Mouse (Mus musculus) megakaryocyte, adult 5-6 weeks (primary cell): ENCODE data around the gene Ctnnb1. TPM values are rescaled to one million over a fixed set of nuclear protein-coding genes. Genes with fewer than 3 reads are reported as not detected.

Experiments used
- ATAC-seq: 2 replicates; pipeline ENCODE4 v1.8.0; 2016; ENCODE audit warnings: mild to moderate bottlenecking, inconsistent platforms; ENCODE audit not compliant: poor library complexity, severe bottlenecking
- total RNA-seq, 2 experiments: library from RNA; stranded (forward) in 1 of 2; stranded (reverse) in 1 of 2; fragments of 153-499, 151-499 nt in 1 of 2; fragments of 221-1000, 200-1000 nt in 1 of 2; gene quantifications; 2 replicates each; pipeline versions ENCODE4 v1.2.3 to v1.2.4; 2015 to 2017

The Ctnnb1 gene
- total RNA-seq, 2 experiments from 2014 or later = 305 to 393 TPM

DNA sequence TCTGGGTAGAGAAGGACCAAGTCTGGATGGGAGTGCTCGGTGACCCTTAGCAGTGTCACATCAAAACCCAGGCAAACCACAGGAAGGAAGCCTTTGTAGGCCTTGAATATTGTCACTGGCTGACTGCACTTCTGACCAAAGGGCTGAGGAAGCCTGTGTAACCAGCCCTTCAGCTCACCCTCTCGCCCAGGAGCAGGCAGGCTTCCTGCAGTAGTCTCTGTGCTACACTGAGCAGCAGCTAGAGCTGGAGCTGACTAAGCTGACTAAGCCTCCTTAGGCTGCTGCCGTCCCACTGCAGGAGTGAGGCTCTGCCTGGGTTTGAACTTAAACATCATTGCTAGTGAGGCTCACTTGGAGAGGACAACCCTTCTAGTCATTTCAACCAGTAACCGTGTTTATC, 31.6 kb downstream of the Ctnnb1 start:
- no peak for ATAC-seq

DNA sequence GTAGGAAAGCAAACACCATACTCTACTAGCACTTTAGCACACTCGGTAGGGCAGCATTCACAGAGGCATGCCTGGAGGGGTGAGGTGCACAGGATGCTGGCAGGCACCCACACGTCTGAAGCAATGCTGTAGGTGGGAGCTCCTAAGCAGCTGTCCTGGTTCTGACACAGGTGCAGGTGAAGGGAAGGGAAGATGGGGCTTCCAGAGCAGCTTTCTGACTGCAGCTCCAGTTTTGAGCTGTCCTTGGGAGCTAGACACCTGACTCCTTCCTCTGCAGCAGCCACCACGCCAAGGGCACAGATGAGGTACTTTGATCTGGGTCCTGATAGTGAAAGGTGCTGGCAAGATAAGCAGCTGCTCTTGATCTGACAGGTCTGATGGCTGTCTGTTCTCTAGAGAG, 32.5 kb downstream of the Ctnnb1 start:
- no peak for ATAC-seq

DNA sequence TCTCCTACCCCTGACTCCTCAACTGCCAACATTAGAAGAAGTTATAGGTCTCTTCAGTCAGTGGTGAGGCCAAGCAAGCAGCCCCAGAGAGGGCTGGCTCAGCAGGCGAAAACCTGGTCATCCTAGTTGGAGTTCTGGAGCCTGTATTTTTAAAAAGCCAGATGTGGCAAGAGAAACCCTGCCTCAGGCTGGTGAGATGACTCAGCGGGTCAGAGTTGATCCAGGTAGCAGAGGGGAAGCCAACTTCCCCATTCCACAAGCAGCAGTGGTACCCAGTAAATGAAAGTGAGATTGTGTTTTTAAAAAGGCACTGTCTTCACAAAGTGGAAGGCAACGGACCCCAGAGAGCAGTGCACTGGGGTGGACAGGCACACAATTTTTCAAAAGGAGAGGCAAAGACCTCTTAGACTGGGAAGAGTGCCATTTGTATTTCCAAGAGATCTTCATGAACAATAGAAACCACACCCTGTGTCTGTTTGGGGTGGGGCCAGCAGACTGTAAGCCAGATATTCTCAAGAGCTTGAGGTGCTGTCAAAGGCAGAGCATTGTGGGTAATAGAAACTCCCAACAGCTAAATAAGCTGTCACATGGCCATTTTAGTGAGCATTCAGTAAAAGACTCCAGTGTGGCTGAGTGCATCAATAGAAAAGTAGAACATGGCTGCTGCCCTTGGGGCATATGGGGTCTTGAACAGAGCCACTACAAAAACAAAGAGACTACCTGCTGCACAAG, 33.1 kb downstream of the Ctnnb1 start:
- ATAC-seq = peak; percentile 66

DNA sequence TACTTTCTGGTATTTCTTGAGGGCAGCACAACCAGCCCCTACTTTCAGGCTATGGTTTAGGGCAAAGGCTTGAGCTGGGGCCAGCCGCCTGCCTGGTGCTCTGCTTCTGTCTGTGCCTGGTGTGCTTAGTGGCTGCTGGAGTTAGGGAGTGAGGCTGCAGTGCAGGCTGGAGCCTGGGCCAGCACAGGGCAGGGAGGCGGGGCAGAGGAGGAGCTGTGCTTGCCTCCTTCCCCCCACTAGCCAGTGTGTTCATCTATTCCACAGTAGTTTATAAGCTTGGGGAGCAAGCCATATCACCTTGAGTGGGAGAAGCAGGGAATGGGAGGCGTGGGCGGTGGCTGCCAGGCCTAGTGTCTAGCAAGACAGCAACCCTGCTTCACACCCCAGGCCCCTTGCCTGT, 34.1 kb downstream of the Ctnnb1 start:
- no peak for ATAC-seq

DNA sequence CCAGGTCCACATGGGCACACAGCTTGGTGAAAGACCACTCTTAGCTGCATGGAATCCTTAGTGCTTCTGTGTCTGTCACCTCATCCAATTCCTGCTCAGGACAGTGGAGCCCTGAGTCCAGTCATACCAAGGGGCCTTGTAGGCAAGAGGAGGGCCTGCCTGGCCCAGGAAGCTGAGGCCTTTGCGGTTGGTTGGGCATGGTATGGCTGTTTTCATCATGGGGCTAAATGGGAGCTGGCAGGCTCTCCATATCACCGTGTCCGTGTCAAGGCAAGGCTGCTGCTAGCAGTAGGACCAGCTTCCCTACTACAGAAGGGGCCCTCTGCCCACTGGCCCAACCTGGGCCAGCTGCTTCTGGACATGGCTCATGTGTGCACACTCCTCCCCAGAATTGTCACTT, 34.7 kb downstream of the Ctnnb1 start:
- ATAC-seq = no peak

DNA sequence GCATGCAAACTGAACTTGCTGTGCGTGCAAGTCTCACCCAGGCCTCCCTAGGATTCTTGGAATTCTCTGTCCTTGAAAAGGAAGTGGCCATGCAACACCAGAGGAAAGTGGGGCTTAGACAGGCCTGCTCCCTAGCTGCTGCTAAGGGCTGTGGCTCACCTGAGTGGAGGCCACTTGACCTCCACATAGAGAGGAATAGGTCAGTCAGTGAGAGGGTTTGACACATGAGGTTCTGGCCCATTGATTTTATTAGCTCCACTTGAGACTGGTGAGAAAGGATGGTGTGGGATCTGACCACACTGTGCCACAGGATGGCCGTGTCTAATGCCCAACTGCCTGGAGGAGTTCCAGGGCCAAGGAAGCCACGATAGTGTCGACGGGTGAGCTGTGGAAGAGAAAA, 35.2 kb downstream of the Ctnnb1 start:
- ATAC-seq = no peak

DNA sequence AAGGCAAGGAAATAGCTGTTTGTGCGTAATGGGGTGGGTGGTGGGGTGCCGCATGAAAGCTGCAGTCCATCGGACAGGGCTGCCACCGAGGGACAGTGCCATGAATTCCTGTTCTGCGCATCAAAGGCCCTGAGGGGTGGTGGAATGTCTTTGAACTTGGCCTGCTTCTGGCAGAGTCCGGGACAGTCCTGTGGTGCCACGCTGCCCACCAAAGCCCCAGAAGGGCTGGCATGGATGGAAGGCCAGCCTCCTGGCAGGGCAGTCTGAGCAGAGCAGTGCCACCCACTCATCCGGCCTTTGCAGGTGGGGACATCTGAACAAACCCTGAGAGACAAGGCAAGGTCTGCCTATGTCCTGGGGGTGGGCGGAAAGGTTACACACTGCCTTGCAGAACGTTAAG, 36.0 kb downstream of the Ctnnb1 start:
- no peak for ATAC-seq

DNA sequence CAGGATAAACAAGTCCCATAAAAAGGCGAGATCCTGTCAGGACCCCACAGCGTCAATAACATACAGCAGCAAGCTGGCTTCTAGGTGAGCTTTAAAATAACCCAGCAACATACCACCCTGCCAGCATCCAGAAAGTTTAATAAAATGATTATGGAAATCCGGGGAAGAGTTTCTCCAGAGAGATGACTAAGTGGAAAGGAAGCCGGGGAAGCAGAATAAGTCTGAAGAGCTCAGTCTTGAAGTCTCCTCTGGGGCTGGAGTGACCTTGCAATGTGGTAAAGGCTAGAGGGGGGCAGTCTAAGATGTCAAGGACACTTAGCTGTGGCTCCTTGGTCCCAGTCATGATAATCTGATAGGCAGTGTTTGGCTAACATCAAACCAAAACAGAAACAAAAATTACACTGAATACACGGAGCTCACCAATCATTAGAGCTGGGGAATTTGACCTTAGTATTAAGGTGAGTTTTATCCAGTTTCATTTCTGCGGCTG, 44.1 kb downstream of the Ctnnb1 start:
- no peak for ATAC-seq

DNA sequence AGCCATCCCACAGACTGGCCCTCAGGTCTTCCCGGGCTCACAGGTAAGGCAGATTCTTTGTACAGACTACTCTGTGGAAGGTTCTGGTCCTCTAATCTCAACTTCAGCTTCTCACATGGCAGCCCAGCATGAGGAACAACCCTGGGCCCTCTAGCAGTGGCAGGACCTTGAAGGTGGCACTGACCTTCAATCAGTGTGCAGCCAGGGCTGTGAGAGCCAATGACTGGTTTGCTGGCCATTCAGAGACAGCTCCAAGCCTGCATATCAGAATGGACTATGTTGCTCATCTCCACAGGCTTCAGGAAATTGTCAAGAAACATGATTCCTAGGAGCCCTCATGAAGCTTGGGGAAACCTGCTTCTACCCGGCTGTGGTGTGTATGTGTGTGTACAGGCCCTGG, 45.2 kb downstream of the Ctnnb1 start:
- ATAC-seq = no peak

DNA sequence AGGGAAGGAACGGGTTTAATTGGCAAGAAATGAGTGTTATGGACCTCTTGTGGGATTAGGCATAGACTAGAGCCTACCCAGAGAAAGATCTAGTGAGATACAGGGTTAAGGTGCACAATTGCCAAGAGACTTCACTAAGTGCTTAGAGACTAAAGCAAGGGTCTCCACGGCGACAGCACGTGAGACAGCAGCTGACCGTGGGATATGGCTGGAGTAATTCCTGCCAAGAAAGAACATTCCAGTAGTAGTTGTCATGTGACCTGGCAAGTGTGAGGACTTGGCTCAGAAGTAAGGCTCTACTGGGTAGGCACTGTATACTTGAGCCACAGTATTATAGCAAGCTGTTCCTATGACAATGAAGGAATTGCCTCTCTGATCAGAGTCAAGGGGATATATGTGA, 47.1 kb downstream of the Ctnnb1 start:
- ATAC-seq = no peak

DNA sequence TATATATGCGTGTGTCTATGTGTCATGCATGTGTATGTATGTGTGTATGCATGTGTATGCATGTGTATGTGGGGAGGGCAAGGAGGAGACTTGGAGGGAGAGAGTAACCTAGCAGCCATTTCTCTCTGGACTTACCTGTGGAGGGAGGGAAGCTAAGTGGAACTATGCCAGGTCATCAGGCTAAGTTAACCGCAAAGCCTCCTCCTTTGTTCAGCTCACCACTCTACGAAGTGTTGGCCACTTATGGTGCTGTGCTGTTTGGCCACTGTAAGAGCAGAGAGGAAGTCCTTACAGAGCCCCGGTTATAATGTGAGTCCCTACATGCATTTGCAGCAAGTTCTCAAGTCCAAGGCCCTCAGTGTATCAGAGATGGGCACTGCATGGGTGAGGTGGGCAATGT, 47.8 kb downstream of the Ctnnb1 start:
- no peak for ATAC-seq

DNA sequence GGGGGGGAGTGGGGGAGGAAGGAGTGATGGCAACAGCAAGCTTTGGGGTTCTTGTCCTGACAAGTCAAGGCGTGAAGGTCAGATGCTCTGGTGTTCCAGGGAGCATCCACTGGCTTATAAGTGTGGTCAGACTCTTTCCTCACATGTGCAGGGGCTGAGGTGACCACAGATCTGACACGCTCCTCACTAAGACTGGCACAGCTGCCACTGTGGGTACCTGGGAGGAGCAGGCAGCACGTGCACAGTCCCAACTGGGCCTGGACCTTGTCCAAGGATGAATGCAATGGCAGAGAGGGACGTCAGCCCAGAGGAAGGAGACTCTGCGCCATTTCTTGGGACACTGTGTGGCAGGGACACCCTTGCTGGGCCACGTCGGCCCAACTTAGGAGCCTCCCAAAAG, 52.8 kb downstream of the Ctnnb1 start:
- ATAC-seq = no peak

DNA sequence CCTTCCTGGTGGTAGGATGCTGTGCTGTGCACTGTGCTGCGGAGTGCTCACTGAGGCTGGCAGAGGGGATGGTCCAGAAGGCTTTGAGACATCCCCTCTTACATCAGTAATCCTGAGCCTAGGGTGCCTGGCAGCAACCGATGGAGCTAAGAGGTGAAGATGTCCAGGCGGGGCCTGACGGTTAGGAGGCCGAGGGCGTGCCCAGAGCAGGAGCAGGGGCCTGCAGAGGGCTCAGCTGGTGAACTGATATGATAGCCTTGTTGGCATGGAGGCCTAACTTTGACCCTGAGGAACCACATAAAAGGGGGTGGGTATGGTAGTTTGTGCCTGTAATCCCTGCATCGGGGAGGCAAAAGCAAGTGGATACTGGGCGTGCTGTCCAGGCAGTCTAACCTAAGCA, 54.8 kb downstream of the Ctnnb1 start:
- no peak for ATAC-seq

DNA sequence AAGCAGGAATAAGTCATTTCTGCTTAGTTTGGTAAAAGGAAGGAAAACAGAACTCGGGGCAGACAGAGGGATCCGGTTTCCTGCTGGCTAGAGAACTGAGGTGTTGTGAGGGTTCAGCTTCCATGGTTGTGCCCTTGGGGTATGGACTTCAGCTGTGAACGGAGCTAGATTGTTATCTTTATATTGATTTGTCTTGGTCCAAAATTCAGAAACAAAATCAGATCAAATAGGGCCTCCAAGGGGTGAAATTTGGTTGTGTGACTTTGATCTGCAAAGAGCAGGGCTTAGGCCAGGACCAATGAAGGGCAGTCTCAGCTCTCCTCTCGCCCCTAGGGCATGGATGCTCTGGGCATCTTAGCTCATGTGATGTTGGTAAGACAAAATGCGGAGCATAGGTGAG, 55.5 kb downstream of the Ctnnb1 start:
- ATAC-seq = no peak

DNA sequence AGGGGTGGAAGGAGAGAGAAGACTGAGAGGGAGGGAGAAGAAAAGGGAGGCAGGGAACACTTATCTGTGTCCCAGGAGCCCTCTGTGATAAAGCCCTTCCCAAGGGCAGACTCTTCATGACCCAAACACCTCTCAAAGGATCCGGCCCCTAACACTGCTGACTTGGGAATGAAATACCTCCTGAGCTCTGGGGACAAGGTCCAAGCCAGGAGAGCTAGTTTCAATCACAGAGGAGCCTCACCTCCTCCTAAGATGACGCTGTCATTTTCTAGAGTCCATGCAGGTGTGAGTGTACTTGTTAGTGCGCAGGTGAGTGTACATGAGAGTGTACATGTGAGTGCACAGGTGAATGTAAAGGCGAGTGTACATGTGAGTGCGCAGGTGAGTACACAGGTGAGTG, 56.0 kb downstream of the Ctnnb1 start:
- no peak for ATAC-seq

DNA sequence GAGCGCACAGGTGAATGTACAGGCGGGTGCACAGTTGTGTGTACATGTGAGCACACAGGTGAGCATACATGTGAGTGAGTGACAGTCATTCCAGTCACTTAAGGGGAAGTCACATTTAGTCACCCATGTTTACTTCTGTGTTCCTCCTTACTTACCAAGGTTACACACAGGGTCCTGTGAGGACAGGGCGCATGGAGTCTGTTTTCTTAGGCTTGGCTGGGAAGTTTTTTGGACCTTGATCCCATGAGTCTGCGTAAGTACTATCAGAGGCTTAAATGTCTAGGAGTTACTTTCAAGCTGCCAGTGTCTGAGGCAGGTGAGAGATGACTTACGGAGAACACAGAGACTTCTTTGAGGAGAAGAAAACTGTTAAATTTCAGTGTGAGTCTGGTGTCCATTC, 56.5 kb downstream of the Ctnnb1 start:
- ATAC-seq = no peak

DNA sequence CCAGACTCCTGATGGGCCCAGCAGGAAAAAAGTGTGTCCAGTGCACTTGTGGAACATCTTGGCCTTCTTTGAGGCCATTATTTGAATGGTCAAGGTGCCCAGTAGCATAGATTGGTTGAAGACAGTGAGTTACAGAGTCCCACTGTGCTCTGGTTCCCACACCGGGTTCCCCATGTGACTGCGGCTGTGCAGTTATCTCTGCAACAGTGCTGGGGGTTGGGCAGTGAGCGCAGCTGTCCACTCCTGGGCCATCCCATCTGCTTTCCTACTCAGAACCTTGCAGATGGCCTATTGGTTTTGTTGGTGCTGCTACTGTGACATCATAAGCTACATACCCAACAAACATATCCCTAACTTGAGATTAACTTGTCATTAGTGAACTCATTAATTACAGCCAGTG, 57.2 kb downstream of the Ctnnb1 start:
- ATAC-seq = no peak

DNA sequence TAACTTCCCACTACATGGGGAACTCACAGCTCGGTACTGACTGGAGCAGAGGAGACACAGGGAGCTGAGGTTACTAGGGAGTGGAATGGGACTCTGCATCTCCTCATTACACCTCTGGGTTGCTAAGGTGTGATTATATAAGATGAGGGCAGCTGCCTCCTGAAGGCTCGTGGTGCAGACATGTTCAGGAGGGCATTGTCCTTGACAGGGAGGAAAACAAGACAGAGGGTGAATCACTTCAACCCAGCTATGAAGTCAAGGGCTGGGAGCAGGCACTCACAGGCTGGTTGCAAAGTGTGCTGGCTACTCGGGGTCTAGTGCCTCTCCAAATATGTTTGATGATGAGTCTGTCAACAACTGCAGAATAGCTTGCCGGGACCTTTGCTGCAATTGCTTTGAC, 58.0 kb downstream of the Ctnnb1 start:
- ATAC-seq = no peak

DNA sequence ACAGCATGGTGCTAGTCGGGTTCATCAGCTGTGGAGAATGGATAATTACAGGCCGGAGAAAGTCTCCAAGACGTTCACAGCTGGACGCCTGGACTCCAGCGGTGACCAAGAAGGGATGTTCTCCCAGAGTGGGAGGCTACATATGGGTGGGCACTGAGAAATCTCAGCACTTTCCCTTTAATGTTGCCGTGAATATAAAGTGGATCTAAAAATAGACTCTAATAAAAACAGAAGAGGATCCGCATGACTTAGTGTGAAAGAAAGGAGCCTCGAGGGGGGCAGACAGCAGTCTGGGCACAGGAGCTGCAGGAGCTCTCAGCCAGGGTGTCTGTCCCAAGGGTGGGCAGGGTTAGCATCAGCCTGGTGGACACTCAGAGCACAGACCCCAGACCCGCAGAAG, 59.1 kb downstream of the Ctnnb1 start:
- no peak for ATAC-seq

DNA sequence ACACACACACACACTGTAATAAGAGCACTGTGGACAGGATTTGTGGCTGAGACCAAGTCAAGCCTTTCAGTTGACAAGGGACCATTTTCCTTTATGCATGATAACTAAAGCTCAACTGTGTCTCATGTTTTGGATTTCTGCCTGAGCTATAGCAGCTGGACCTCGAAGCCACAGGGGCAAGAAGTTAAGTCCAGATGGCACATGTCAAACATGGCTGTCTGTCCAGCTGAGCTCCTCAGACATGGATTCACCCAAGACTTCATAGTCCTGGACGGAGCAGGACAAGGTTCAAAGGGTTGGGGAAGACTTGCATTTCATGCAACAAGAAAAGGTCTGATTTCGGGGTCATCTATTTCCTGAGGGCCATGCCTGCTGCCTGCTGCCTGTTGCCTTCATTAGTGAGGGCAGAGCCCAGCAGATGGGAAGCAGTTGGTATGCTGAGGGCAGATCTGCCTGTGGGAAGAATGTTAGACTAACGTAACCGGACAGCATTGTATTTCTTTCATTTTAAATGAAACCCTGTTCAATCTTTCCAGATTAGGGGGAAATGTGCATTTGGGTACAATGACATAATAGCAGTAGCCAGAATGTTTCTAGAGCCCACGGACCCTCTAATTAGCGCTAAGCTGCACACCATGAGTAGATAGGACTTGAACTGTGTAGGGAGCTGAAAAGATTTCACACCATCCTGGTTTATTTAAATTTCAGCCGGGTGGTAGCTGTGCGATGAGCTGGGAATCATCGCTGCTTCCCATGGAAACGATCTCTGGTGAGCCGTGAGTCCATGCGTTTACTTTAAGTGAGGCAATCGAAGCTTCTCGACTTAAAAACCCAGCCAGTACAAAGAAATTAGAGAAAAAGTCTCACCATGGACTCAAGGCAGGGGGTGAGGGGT, 61.0 kb downstream of the Ctnnb1 start:
- ATAC-seq = no peak

DNA sequence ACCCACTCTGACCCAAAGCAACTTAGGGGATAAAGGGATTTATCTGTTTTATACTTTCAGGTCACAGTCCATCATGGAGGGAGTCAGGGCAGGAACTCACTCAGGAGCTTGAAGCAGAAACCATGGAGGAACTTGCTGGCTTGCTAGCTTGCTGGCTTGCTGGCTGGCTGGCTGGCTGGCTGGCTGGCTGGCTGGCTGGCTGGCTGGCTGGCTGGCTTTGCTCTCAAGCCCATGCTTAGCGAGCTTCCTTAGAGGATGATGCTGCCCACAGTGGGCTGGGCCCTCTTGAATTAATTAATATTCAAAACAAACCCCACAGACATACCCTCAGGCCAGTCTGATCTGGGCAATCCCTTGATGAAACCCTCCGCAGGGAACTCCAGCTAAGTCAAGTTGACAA, 62.8 kb downstream of the Ctnnb1 start:
- no peak for ATAC-seq

DNA sequence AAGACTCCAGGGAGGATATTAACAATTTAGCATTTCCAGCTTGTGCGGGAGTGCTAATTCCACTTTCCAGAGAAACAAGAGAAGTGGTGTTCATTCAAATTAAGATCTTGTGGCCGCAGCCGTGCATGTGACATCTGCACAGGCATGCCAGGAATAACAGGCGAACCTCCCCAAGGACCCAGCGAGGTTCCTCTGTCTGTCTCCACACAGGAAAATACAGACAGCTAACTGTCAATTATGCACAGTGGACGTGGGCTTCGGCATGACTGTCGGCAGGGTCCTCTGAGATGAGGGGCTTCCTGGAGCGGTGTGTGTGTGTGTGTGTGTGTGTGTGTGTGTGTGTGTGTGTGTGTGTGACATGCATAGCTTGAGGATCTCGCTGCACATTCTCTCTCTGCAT, 64.0 kb downstream of the Ctnnb1 start:
- no peak for ATAC-seq
